Mouse (Mus musculus) liver, embryonic 14.5 days (tissue): ENCODE data around the gene Nmnat1. TPM values are rescaled to one million over a fixed set of nuclear protein-coding genes. Genes with fewer than 3 reads are reported as not detected.
A peak's percentile ranks its signal among the peaks of the same experiment; 100 is the strongest.

Experiments
- ATAC-seq: fragments of 200-750 bp; cut with Nextera tagmentation; 2 replicates; pipeline ENCODE4 v1.8.0; 2017; ENCODE audit warnings: moderate number of reproducible peaks, mild to moderate bottlenecking, moderate library complexity; ENCODE audit not compliant: insufficient read depth
- DNase-seq, 3 experiments: peaks; one replicate each; pipeline ENCODE4 v3.0.0-alpha.2; 2012 to 2013; ENCODE audit warnings: low read depth in 3 of 3, low spot score in 3 of 3
- H3K27ac ChIP-seq: fragments of 300-500 bp; sonication (generic); 2 replicates; pipeline ENCODE4 v1.5.1; 2014; ENCODE audit warnings: moderate library complexity, mild to moderate bottlenecking, control low read depth, inconsistent platforms
- H3K27me3 ChIP-seq: fragments of 300-500 bp; sonication (generic); 2 replicates; pipeline ENCODE4 v1.6.1; 2014; ENCODE audit warnings: mild to moderate bottlenecking, low read length, moderate library complexity; ENCODE audit not compliant: control insufficient read depth, insufficient read depth
- H3K36me3 ChIP-seq: fragments of 300-500 bp; sonication (generic); replicated peaks from 2 replicates; pipeline ENCODE4 v1.6.1; 2014; ENCODE audit warnings: low read depth; ENCODE audit not compliant: control insufficient read depth, insufficient read depth
- H3K4me1 ChIP-seq, 2 experiments: fragments of 200-500 bp in 1 of 2; fragments of 300-500 bp in 1 of 2; sonication (generic) in 1 of 2; replicated peaks; 2 replicates each; pipeline ENCODE4 v1.6.1; 2012 to 2014; ENCODE audit warnings: antibody characterized with exemption in 1 of 2, inconsistent platforms in 1 of 2, low read length in 1 of 2; ENCODE audit not compliant: control insufficient read depth in 2 of 2, insufficient read depth in 2 of 2
- H3K4me2 ChIP-seq: fragments of 300-500 bp; sonication (generic); 2 replicates; pipeline ENCODE4 v1.6.1; 2014; ENCODE audit warnings: low read depth, mild to moderate bottlenecking, control low read depth, moderate library complexity
- H3K4me3 ChIP-seq, 2 experiments: fragments of 200-500 bp in 1 of 2; fragments of 300-500 bp in 1 of 2; sonication (generic) in 1 of 2; 2 replicates each; pipeline ENCODE4 v1.5.1; 2012 to 2014; ENCODE audit warnings: low read depth in 2 of 2, low read length in 2 of 2, mild to moderate bottlenecking in 2 of 2, control low read depth in 1 of 2, inconsistent platforms in 1 of 2, moderate library complexity in 1 of 2; ENCODE audit not compliant: insufficient read depth in 1 of 2
- H3K9ac ChIP-seq: fragments of 300-500 bp; sonication (generic); replicated peaks from 2 replicates; pipeline ENCODE4 v1.6.1; 2014; ENCODE audit warnings: mild to moderate bottlenecking, control low read depth, moderate library complexity
- H3K9me3 ChIP-seq: fragments of 300-500 bp; sonication (generic); 2 replicates; pipeline ENCODE4 v1.6.1; 2016; ENCODE audit warnings: low read length, mixed read lengths; ENCODE audit not compliant: control insufficient read depth
- CTCF ChIP-seq: IDR thresholded peaks from 2 replicates; pipeline ENCODE4 v1.5.1; 2016; ENCODE audit warnings: antibody characterized with exemption, low read depth, control low read depth
- EP300 ChIP-seq: IDR thresholded peaks from 2 replicates; pipeline ENCODE4 v1.6.1; 2016; ENCODE audit warnings: antibody characterized with exemption, low read depth
- WGBS: fragments of 180-500 bp; shearing (Covaris S2); extraction: QIAGEN DNeasy Blood & Tissue Kit; methylation state at CpG from one replicate; pipeline ENCODE4 v1.1.7; 2014; ENCODE audit not compliant: insufficient replicate concordance; 5-methylcytosine and 5-hydroxymethylcytosine counted together
- polyA plus RNA-seq, 2 experiments: library from polyadenylated mRNA; depleted of rRNA in 1 of 2; stranded (reverse) in 1 of 2; unstranded in 1 of 2; fragments of >200 nt; fragmentation: Nextera tagmentation in 1 of 2; extraction: Ambion mirVana in 1 of 2; gene quantifications; 2 replicates each; pipeline versions ENCODE4 v1.2.1 to v1.2.3; 2012 to 2014

The Nmnat1 gene
- polyA plus RNA-seq, 2 experiments, result 3.8 to 4.7 TPM

- Histone ChIP-seq H3K27ac (no peak overlapping the region), H3K4me2 (no peak overlapping the region), H3K4me3 (no peak overlapping the region), H3K27me3 (no peaks in the 10 kb centered on the region), H3K9ac (no peak overlapping the region), H3K4me1 (peaks cover 4% of the 10 kb centered on the region in 2 experiments), H3K36me3 (peaks cover 13% of the 10 kb centered on the region), H3K9me3 (no peaks in the 10 kb centered on the region)
- TF ChIP-seq CTCF (no peak), EP300 (no peak)
- 83% methylated on average over 14 of the region's 14 CpGs for WGBS
- ATAC-seq (no peak), DNase-seq (no peak)
These were observed 4.6 kb upstream of the Nmnat1 start for GRCm38 (mm10) chr4:149489415-149490240.

GRCm38 (mm10) chr4:149487729-149488128 is 2.7 kb upstream of the Nmnat1 start:
- Histone ChIP-seq H3K36me3 (peaks cover 8% of the 10 kb centered on the region), H3K27me3 (no peaks in the 10 kb centered on the region), H3K9ac (no peak overlapping the region), H3K27ac (no peak overlapping the region), H3K9me3 (no peaks in the 10 kb centered on the region), H3K4me2 (no peak overlapping the region), H3K4me1 (peaks cover 6 to 7% of the 10 kb centered on the region in 2 experiments), H3K4me3 (no peak overlapping the region)
- TF ChIP-seq CTCF (no peak), EP300 (no peak)
- DNase-seq, result no peak
- WGBS, result 88% methylated on average over 12 of the region's 12 CpGs
- ATAC-seq, result no peak

- Histone ChIP-seq H3K4me3 (peak overlapping the region; percentile 62 to 78), H3K4me1 (peaks cover 6 to 7% of the 10 kb centered on the region in 2 experiments), H3K27ac (peak overlapping the region; percentile 42), H3K36me3 (peaks cover 8% of the 10 kb centered on the region), H3K9me3 (no peaks in the 10 kb centered on the region), H3K4me2 (peak overlapping the region; percentile 80), H3K27me3 (no peaks in the 10 kb centered on the region), H3K9ac (peak overlapping the region; percentile 80)
- TF ChIP-seq CTCF (peak; percentile 23; the same call in 1 of the 2 replicates), EP300 (no peak)
- no peak for ATAC-seq
- under 1% methylated on average over 10 of the region's 10 CpGs for WGBS
- DNase-seq, result peak in 2 of 3 experiments; percentile 28 to 29
These were observed 814 bp upstream of the Nmnat1 start for GRCm38 (mm10) chr4:149485825-149486206.

DNA sequence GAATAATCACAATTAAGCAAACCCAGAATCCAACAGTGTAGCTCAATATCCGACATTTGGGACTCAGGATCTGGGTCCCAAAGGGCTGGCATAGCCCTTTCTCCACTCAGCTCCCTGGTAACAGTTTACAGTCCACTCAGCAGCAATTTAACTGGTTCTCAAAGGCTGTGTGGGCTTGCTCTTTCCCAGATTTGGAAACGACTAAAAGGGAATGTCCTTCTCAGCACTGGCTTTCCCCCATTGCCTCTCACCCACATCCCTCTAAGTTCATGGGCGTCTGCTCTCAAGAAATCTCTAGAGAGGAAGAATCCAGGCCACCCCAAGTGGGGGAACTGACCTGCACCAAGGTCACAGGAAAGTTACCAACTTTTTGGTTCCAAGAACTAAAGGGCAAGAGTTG is 436 bp downstream of the Nmnat1 start:
- Histone ChIP-seq H3K4me3 (peak overlapping the region; percentile 62 to 78), H3K27ac (peak overlapping the region; percentile 15; the same call in 1 of the 2 replicates), H3K36me3 (peaks cover 7% of the 10 kb centered on the region), H3K27me3 (no peaks in the 10 kb centered on the region), H3K4me2 (peak overlapping the region; percentile 80), H3K9me3 (no peaks in the 10 kb centered on the region), H3K4me1 (peaks cover 6 to 7% of the 10 kb centered on the region in 2 experiments), H3K9ac (peak overlapping the region; percentile 80)
- WGBS, result 45% methylated on average over 3 of the region's 3 CpGs
- no peak for TF ChIP-seq CTCF
- no peak for TF ChIP-seq EP300
- DNase-seq, result no peak
- ATAC-seq, result no peak

- TF ChIP-seq CTCF, result no peak
- no peak for TF ChIP-seq EP300
- no peaks in the 10 kb centered on the region for H3K27me3 ChIP-seq
- no peaks in the 10 kb centered on the region for H3K9me3 ChIP-seq
- H3K4me3 ChIP-seq, result no peak within 1 kb of the TSS
- 81% methylated on average over 11 of the region's 11 CpGs for WGBS
- no peaks in the 10 kb centered on the region for H3K36me3 ChIP-seq
- H3K27ac ChIP-seq, result no peak within 1 kb of the TSS
- DNase-seq (no peak), ATAC-seq (no peak)
- no peak within 1 kb of the TSS for H3K9ac ChIP-seq
- no peaks in the 10 kb centered on the region for H3K4me1 ChIP-seq
- no peak within 1 kb of the TSS for H3K4me2 ChIP-seq
These were observed 7.9 kb downstream of the Nmnat1 start, which contains the start of gene Tmem274 for GRCm38 (mm10) chr4:149477078-149477477. TSS of gene Tmem274 (plus strand) at chr4:149477378.
